Mouse (Mus musculus) intestine, postnatal 0 days (tissue): ENCODE measurements around the gene Prkaa2. TPM values are rescaled to one million over a fixed set of nuclear protein-coding genes. Genes with fewer than 3 reads are reported as not detected.
"Not testable (repeated sequence)": the region's sequence is repeated elsewhere in the genome, so short reads cannot be mapped to it uniquely, and the experiment has no call there.

Experiments
- ATAC-seq: fragments of 200-750 bp; cut with Nextera tagmentation; 2 replicates; pipeline ENCODE4 v1.8.0; 2017; ENCODE audit warnings: mild to moderate bottlenecking, moderate TSS enrichment, moderate library complexity
- H3K27ac ChIP-seq: fragments of 300-500 bp; sonication (generic); 2 replicates; pipeline ENCODE4 v1.5.1; 2014; ENCODE audit warnings: mild to moderate bottlenecking, low read depth, low read length, moderate library complexity
- H3K27me3 ChIP-seq: fragments of 300-500 bp; sonication (generic); replicated peaks from 2 replicates; pipeline ENCODE4 v1.6.1; 2014; ENCODE audit warnings: low read length, mixed read lengths; ENCODE audit not compliant: control insufficient read depth, insufficient read depth
- H3K36me3 ChIP-seq: fragments of 300-500 bp; sonication (generic); 2 replicates; pipeline ENCODE4 v1.6.1; 2014; ENCODE audit warnings: mild to moderate bottlenecking, moderate library complexity; ENCODE audit not compliant: control insufficient read depth, insufficient read depth
- H3K4me1 ChIP-seq: fragments of 300-500 bp; sonication (generic); replicated peaks from 2 replicates; pipeline ENCODE4 v1.6.1; 2014; ENCODE audit warnings: antibody characterized with exemption, low read length, mixed read lengths; ENCODE audit not compliant: control insufficient read depth, insufficient read depth
- H3K4me2 ChIP-seq: fragments of 300-500 bp; sonication (generic); replicated peaks from 2 replicates; pipeline ENCODE4 v1.6.1; 2014; ENCODE audit warnings: low read depth, mild to moderate bottlenecking, moderate library complexity
- H3K4me3 ChIP-seq: fragments of 300-500 bp; sonication (generic); 2 replicates; pipeline ENCODE4 v1.5.1; 2014; ENCODE audit warnings: low read depth, low read length
- H3K9ac ChIP-seq: fragments of 300-500 bp; sonication (generic); 2 replicates; pipeline ENCODE4 v1.6.1; 2014; ENCODE audit warnings: mild to moderate bottlenecking, low read depth, low read length
- H3K9me3 ChIP-seq: fragments of 300-500 bp; sonication (generic); 2 replicates; pipeline ENCODE4 v1.6.1; 2016; ENCODE audit warnings: mixed run types; ENCODE audit not compliant: control insufficient read depth
- CTCF ChIP-seq: sonication (generic); IDR thresholded peaks from 2 replicates; pipeline ENCODE4 v1.5.1; 2016; ENCODE audit warnings: low read depth, mild to moderate bottlenecking, control low read depth, antibody characterized with exemption, moderate library complexity
- WGBS: fragments of 180-500 bp; shearing (Covaris S2); extraction: QIAGEN DNeasy Blood & Tissue Kit; methylation state at CpG from one replicate; pipeline ENCODE4 v1.1.7; 2014; 5-methylcytosine and 5-hydroxymethylcytosine counted together
- polyA plus RNA-seq: library from polyadenylated mRNA; unstranded; fragments of >200 nt; fragmentation: Nextera tagmentation; extraction: Ambion mirVana; gene quantifications from 2 replicates; pipeline ENCODE4 v1.2.1, GENCODE M21; 2015

Gene Prkaa2
- polyA plus RNA-seq, 1 experiment from 2014 or later: 10.2 TPM

- Histone ChIP-seq H3K27me3 (no peaks in the 10 kb centered on the region), H3K36me3 (peaks cover 4% of the 10 kb centered on the region; the same call in 1 of the 2 replicates), H3K9ac (no peak overlapping the region), H3K9me3 (no peaks in the 10 kb centered on the region), H3K4me3 (no peak overlapping the region), H3K4me2 (no peak overlapping the region), H3K27ac (no peak overlapping the region), H3K4me1 (no peaks in the 10 kb centered on the region)
- 73% methylated on average over 6 of the region's 6 CpGs for WGBS
- TF ChIP-seq CTCF: no peak
- ATAC-seq: no peak
Observed at GRCm38 (mm10) chr4:105015496-105015895, 94.2 kb downstream of the Prkaa2 start.

- H3K4me1 ChIP-seq: no peaks in the 10 kb centered on the region
- no peak for TF ChIP-seq CTCF
- H3K4me3 ChIP-seq: no peak overlapping the region
- H3K36me3 ChIP-seq: peaks cover under 1% of the 10 kb centered on the region; the same call in 1 of the 2 replicates
- no peak overlapping the region for H3K9ac ChIP-seq
- H3K27ac ChIP-seq: no peak overlapping the region
- H3K9me3 ChIP-seq: 0 out of 2 replicates have a peak, but pooled peaks cover 3% of the 10 kb centered on the region
- H3K27me3 ChIP-seq: no peaks in the 10 kb centered on the region
- 89% methylated on average over 7 of the region's 7 CpGs for WGBS
- no peak overlapping the region for H3K4me2 ChIP-seq
- no peak for ATAC-seq
Observed at GRCm38 (mm10) chr4:105013718-105014117, 96.0 kb downstream of the Prkaa2 start.

- Histone ChIP-seq H3K9ac (no peak overlapping the region), H3K9me3 (0 out of 2 replicates have a peak, but pooled peaks cover 3% of the 10 kb centered on the region), H3K4me2 (no peak overlapping the region), H3K4me1 (no peaks in the 10 kb centered on the region), H3K27ac (no peak overlapping the region), H3K27me3 (no peaks in the 10 kb centered on the region), H3K4me3 (no peak overlapping the region), H3K36me3 (no peaks in the 10 kb centered on the region)
- WGBS: 79% methylated on average over 4 of the region's 4 CpGs
- no peak for TF ChIP-seq CTCF
- ATAC-seq: no peak
Observed at GRCm38 (mm10) chr4:105007360-105008018, 102.2 kb downstream of the Prkaa2 start.

GRCm38 (mm10) chr4:105004649-105005048, 105.0 kb downstream of the Prkaa2 start:
- not testable (repeated sequence) for H3K9me3 ChIP-seq, H3K27ac ChIP-seq, H3K36me3 ChIP-seq, H3K4me3 ChIP-seq, ATAC-seq, H3K4me1 ChIP-seq, H3K9ac ChIP-seq, H3K4me2 ChIP-seq, H3K27me3 ChIP-seq
- 92% methylated on average over 12 of the region's 12 CpGs for WGBS
- peak; percentile 75 for TF ChIP-seq CTCF

DNA sequence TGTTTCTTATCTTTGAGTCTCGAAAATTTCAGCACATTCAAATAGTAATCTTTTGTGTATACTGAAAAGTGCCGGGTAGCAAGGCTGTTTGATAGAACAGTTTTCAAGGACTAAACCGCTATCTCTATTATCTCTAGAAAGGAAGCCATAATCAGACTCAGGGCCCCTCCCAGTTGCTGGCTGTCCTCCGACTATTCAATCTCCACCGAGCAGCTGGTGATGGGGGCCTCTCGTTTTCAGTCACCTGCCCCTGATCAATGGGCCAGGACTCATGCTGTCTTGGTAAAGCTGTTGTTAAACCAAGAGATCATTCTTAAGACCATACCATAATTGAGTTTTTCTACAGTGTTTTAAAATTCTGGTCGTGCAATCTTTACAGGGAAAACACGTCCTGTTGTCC, 105.6 kb downstream of the Prkaa2 start:
- Histone ChIP-seq H3K9ac (no peak overlapping the region), H3K4me2 (no peak overlapping the region), H3K36me3 (no peaks in the 10 kb centered on the region), H3K27ac (no peak overlapping the region), H3K27me3 (no peaks in the 10 kb centered on the region), H3K9me3 (0 out of 2 replicates have a peak, but pooled peaks cover 3% of the 10 kb centered on the region), H3K4me3 (no peak overlapping the region), H3K4me1 (no peaks in the 10 kb centered on the region)
- 55% methylated on average over 8 of the region's 8 CpGs for WGBS
- no peak for TF ChIP-seq CTCF
- no peak for ATAC-seq

GRCm38 (mm10) chr4:105001736-105002135, 108.0 kb downstream of the Prkaa2 start:
- no peak overlapping the region for H3K4me3 ChIP-seq
- WGBS: 76% methylated on average over 1 of the region's 1 CpGs
- ATAC-seq: no peak
- no peak overlapping the region for H3K9ac ChIP-seq
- no peaks in the 10 kb centered on the region for H3K27me3 ChIP-seq
- H3K36me3 ChIP-seq: no peaks in the 10 kb centered on the region
- TF ChIP-seq CTCF: no peak
- H3K9me3 ChIP-seq: no peaks in the 10 kb centered on the region
- H3K4me2 ChIP-seq: no peak overlapping the region
- H3K27ac ChIP-seq: no peak overlapping the region
- no peaks in the 10 kb centered on the region for H3K4me1 ChIP-seq
